Mouse (Mus musculus): ENCODE measurements at regions not wholly inside any gene's neighbourhood (a gene's known extent, or its start where the extent isn't known, plus 50 kb on each side); places are given as distances from the start of the nearest gene placed in this dataset.

DNA sequence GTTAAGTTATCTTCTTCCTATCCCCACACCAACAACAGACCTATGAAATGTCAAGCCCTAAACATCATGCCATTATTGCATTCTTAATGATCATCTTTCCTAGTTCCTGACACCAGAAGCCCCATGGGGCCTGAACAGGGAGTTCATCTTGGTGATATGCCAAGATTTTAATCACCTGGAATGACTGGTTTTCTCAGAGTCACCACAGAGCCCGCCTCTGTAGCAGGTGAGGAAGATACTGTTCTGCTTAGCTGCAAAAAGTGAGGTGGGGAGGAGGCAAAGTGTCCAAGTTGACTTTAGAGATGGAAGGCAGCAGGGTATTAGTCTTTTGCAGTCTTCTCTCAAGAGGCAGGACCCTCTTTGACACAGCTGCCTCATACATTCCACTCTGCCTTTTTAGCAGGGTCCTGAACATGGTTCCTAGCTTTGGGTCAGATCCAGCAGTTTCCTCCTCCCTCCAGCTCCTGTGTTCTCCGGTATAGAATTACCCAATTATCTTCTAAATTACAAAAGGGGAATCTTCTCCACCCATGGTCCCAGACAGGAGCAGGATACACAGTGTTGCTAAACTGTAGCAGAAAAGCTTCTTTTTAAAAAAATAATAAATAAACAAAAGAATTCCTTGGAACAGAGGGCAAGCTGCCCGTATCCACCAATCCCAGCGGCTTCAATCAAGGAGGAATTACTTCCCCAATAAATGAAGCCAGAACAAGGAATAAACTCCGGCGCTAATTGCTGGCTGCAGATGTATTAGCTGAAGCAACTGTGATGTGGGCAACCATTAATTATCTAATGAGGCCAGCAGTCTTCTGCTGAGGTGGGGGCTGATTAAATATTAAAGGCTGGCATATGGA is 896.8 kb downstream of the Tmem114 start:
- in situ Hi-C loops (cut with MboI, MseI): no loop called here

DNA sequence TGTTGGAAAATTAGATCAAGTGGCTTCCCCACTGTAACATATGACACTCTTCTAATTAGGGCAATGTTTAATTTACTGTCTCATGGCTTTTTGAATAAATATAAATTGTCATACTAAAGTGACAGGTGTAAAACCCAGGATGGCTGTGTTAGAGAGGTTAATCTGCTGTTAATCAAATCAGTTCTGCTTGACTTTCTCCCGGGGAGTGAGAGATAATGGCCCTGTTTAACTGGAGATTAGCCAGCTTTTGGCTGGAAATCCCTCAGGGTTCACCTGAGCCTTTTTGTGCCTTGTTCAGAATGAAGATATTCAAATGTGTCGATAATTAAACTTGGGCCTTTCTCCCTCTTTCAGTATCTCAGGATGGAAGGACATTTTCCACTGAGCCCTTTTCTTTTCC is 906.2 kb downstream of the Tmem114 start:
- in situ Hi-C loops (cut with MboI, MseI): loop anchor here in 1 of 2 experiments (10.0 kb wide), 1 partner anchor 996 kb away; the partner anchor contains the start of gene Abat

Data from T-helper 17 cell (primary cell).